Mouse (Mus musculus): Measurements from ENCODE around the gene Tulp3.
A peak's percentile ranks its signal among the peaks of the same experiment; 100 is the strongest.
"Not testable (repeated sequence)": the region's sequence is repeated elsewhere in the genome, so short reads cannot be mapped to it uniquely, and the experiment has no call there.

The Tulp3 gene

GRCm38 (mm10) chr6:128358999-128359398 lies 3.3 kb upstream of the Tulp3 start:
- DNase-seq (ENCODE audit: low spot score): peak; percentile 59

GRCm38 (mm10) chr6:128355201-128355681 lies 410 bp downstream of the Tulp3 start:
- peak; percentile 34 for DNase-seq (ENCODE audit: low spot score)

GRCm38 (mm10) chr6:128354140-128354539 lies 1.5 kb downstream of the Tulp3 start:
- DNase-seq (ENCODE audit: low spot score): no peak

GRCm38 (mm10) chr6:128349711-128350110 lies 5.9 kb downstream of the Tulp3 start:
- DNase-seq (ENCODE audit: low spot score): no peak

GRCm38 (mm10) chr6:128346782-128347181 lies 8.9 kb downstream of the Tulp3 start:
- DNase-seq (ENCODE audit: low spot score): no peak

GRCm38 (mm10) chr6:128345623-128346022 lies 10.0 kb downstream of the Tulp3 start:
- no peak for DNase-seq (ENCODE audit: low spot score)

GRCm38 (mm10) chr6:128341956-128342723 lies 13.5 kb downstream of the Tulp3 start:
- DNase-seq (ENCODE audit: low spot score): no peak

GRCm38 (mm10) chr6:128338876-128339275 lies 16.8 kb downstream of the Tulp3 start:
- no peak for DNase-seq (ENCODE audit: low spot score)

GRCm38 (mm10) chr6:128337467-128337866 lies 18.2 kb downstream of the Tulp3 start:
- no peak for DNase-seq (ENCODE audit: low spot score)

- peak; percentile 68 for DNase-seq (ENCODE audit: low spot score)
Measured at GRCm38 (mm10) chr6:128334397-128335124, 21.1 kb downstream of the Tulp3 start.

GRCm38 (mm10) chr6:128318317-128318716 lies 37.3 kb downstream of the Tulp3 start:
- peak; percentile 60 for DNase-seq (ENCODE audit: low spot score)

- DNase-seq (ENCODE audit: low spot score): no peak
Measured at GRCm38 (mm10) chr6:128315597-128315996, 40.1 kb downstream of the Tulp3 start.

- no peak for DNase-seq (ENCODE audit: low spot score)
Measured at GRCm38 (mm10) chr6:128314796-128315195, 40.9 kb downstream of the Tulp3 start.

- DNase-seq (ENCODE audit: low spot score): peak; percentile 37
Measured at GRCm38 (mm10) chr6:128308311-128308710, 47.3 kb downstream of the Tulp3 start.

- DNase-seq (ENCODE audit: low spot score): no peak
Measured at GRCm38 (mm10) chr6:128304801-128305200, 50.9 kb downstream of the Tulp3 start.

- not testable (repeated sequence) for DNase-seq (ENCODE audit: low spot score)
Measured at GRCm38 (mm10) chr6:128302640-128303039, 53.0 kb downstream of the Tulp3 start.

GRCm38 (mm10) chr6:128301891-128302290 lies 53.8 kb downstream of the Tulp3 start:
- DNase-seq (ENCODE audit: low spot score): no peak

- no peak for DNase-seq (ENCODE audit: low spot score)
Measured at GRCm38 (mm10) chr6:128301458-128301857, 54.2 kb downstream of the Tulp3 start.

- DNase-seq (ENCODE audit: low spot score): peak; percentile 67
Measured at GRCm38 (mm10) chr6:128300134-128301001, 55.3 kb downstream of the Tulp3 start, which contains the start of gene Tead4. Tead4 (minus strand) TSS chr6:128300823.

GRCm38 (mm10) chr6:128299292-128300133 lies 56.1 kb downstream of the Tulp3 start:
- DNase-seq (ENCODE audit: low spot score): no peak

GRCm38 (mm10) chr6:128298246-128298645 lies 57.4 kb downstream of the Tulp3 start:
- DNase-seq (ENCODE audit: low spot score): no peak
